Mouse (Mus musculus) heart, postnatal 25 days (tissue): ENCODE results near the gene Timp3. TPM values are rescaled to one million over a fixed set of nuclear protein-coding genes. Genes with fewer than 3 reads are reported as not detected.
A peak's percentile ranks its signal among the peaks of the same experiment; 100 is the strongest.

Experiments used
- DNase-seq: peaks from one replicate; pipeline ENCODE4 v3.0.0; 2022; ENCODE audit warnings: low spot score
- intact Hi-C: fragments of 180-260 bp; cut with DNase I; formaldehyde crosslinking; loops from one replicate; pipeline ENCODE4 v1.15.1; 2025
- total RNA-seq, 2 experiments: library from RNA; stranded (reverse); gene quantifications; 2 replicates each; pipeline ENCODE4 v1.2.3; 2021

Gene Timp3
- total RNA-seq, 2 experiments from 2014 or later = 135 to 205 TPM

- intact Hi-C loops = loop anchor here (2.0 kb wide), 1 partner anchor 39 kb away; no protein-coding TSS in a partner anchor
- DNase-seq = peak; percentile 87
Measured at GRCm38 (mm10) chr10:86341589-86341988, 41.4 kb downstream of the Timp3 start.

- DNase-seq = no peak
- intact Hi-C loops = no loop called here
Measured at GRCm38 (mm10) chr10:86342151-86342550, 42.0 kb downstream of the Timp3 start.

GRCm38 (mm10) chr10:86342713-86343112 is 42.5 kb downstream of the Timp3 start:
- DNase-seq = no peak
- intact Hi-C loops = no loop called here

GRCm38 (mm10) chr10:86343362-86343761 is 43.2 kb downstream of the Timp3 start:
- intact Hi-C loops = no loop called here
- no peak for DNase-seq

GRCm38 (mm10) chr10:86343931-86344330 is 43.8 kb downstream of the Timp3 start:
- no peak for DNase-seq
- intact Hi-C loops = no loop called here

GRCm38 (mm10) chr10:86344654-86345053 is 44.5 kb downstream of the Timp3 start:
- DNase-seq = no peak
- intact Hi-C loops = no loop called here

- intact Hi-C loops = no loop called here
- DNase-seq = no peak
Measured at GRCm38 (mm10) chr10:86345645-86346044, 45.5 kb downstream of the Timp3 start.

- no peak for DNase-seq
- intact Hi-C loops = no loop called here
Measured at GRCm38 (mm10) chr10:86346235-86346840, 46.2 kb downstream of the Timp3 start.

GRCm38 (mm10) chr10:86351287-86351686 is 51.1 kb downstream of the Timp3 start:
- DNase-seq = no peak
- intact Hi-C loops = no loop called here

GRCm38 (mm10) chr10:86352521-86352920 is 52.3 kb downstream of the Timp3 start:
- intact Hi-C loops = no loop called here
- no peak for DNase-seq

- DNase-seq = no peak
- intact Hi-C loops = loop anchor here (5.0 kb wide), 2 partner anchors 65 to 95 kb away; no protein-coding TSS in a partner anchor
Measured at GRCm38 (mm10) chr10:86356819-86357563, 56.8 kb downstream of the Timp3 start.

- intact Hi-C loops = loop anchor here (5.0 kb wide), 2 partner anchors 64 to 94 kb away; no protein-coding TSS in a partner anchor
- DNase-seq = no peak
Measured at GRCm38 (mm10) chr10:86358307-86358975, 58.3 kb downstream of the Timp3 start.

GRCm38 (mm10) chr10:86359208-86359607 is 59.0 kb downstream of the Timp3 start:
- intact Hi-C loops = loop anchor here (5.0 kb wide), 2 partner anchors 63 to 93 kb away; no protein-coding TSS in a partner anchor
- no peak for DNase-seq

- DNase-seq = no peak
- intact Hi-C loops = loop anchor here (5.0 kb wide), 2 partner anchors 63 to 93 kb away; no protein-coding TSS in a partner anchor
Measured at GRCm38 (mm10) chr10:86359699-86360098, 59.5 kb downstream of the Timp3 start.

- DNase-seq = no peak
- intact Hi-C loops = no loop called here
Measured at GRCm38 (mm10) chr10:86363669-86364309, 63.6 kb downstream of the Timp3 start.

- peak; percentile 51 for DNase-seq
- intact Hi-C loops = no loop called here
Measured at GRCm38 (mm10) chr10:86365632-86366092, 65.5 kb downstream of the Timp3 start.

GRCm38 (mm10) chr10:86367346-86367745 is 67.2 kb downstream of the Timp3 start:
- DNase-seq = no peak
- intact Hi-C loops = no loop called here

- intact Hi-C loops = no loop called here
- DNase-seq = peak; percentile 44
Measured at GRCm38 (mm10) chr10:86368811-86369210, 68.6 kb downstream of the Timp3 start.

- no peak for DNase-seq
- intact Hi-C loops = no loop called here
Measured at GRCm38 (mm10) chr10:86369346-86369745, 69.2 kb downstream of the Timp3 start.

GRCm38 (mm10) chr10:86371561-86371960 is 71.4 kb downstream of the Timp3 start:
- DNase-seq = no peak
- intact Hi-C loops = no loop called here
